Mouse (Mus musculus) heart, embryonic 16.5 days (tissue): Measurements from ENCODE around the gene Stip1. TPM values are rescaled to one million over a fixed set of nuclear protein-coding genes. Genes with fewer than 3 reads are reported as not detected.
"Not testable (repeated sequence)": the region's sequence is repeated elsewhere in the genome, so short reads cannot be mapped to it uniquely, and the experiment has no call there.

Experiments
- ATAC-seq: fragments of 200-750 bp; cut with Nextera tagmentation; replicated peaks from 2 replicates; pipeline ENCODE4 v1.8.0; 2017; ENCODE audit warnings: moderate number of reproducible peaks; ENCODE audit not compliant: insufficient read depth, low FRiP score; ENCODE audit errors: extremely low read depth
- H3K27ac ChIP-seq: fragments of 300-500 bp; sonication (generic); 2 replicates; pipeline ENCODE4 v1.5.1; 2014; ENCODE audit warnings: mild to moderate bottlenecking, low read length, control low read depth, moderate library complexity
- H3K27me3 ChIP-seq: fragments of 300-500 bp; sonication (generic); 2 replicates; pipeline ENCODE4 v1.6.1; 2014; ENCODE audit warnings: low read length, mixed read lengths; ENCODE audit not compliant: control insufficient read depth, insufficient read depth
- H3K36me3 ChIP-seq: fragments of 300-500 bp; sonication (generic); 2 replicates; pipeline ENCODE4 v1.6.1; 2014; ENCODE audit not compliant: control insufficient read depth, insufficient read depth
- H3K4me1 ChIP-seq: fragments of 300-500 bp; sonication (generic); 2 replicates; pipeline ENCODE4 v1.6.1; 2014; ENCODE audit warnings: low read length, mixed read lengths; ENCODE audit not compliant: control insufficient read depth, insufficient read depth
- H3K4me2 ChIP-seq: fragments of 300-500 bp; sonication (generic); 2 replicates; pipeline ENCODE4 v1.6.1; 2014; ENCODE audit warnings: low read depth, mild to moderate bottlenecking, control low read depth, low read length
- H3K4me3 ChIP-seq: fragments of 300-500 bp; sonication (generic); 2 replicates; pipeline ENCODE4 v1.5.1; 2014; ENCODE audit warnings: mild to moderate bottlenecking, control low read depth, low read length
- H3K9ac ChIP-seq: fragments of 300-500 bp; sonication (generic); 2 replicates; pipeline ENCODE4 v1.6.1; 2014; ENCODE audit warnings: low read length, control low read depth
- H3K9me3 ChIP-seq: fragments of 300-500 bp; sonication (generic); replicated peaks from 2 replicates; pipeline ENCODE4 v1.6.1; 2016; ENCODE audit warnings: low read length; ENCODE audit not compliant: control insufficient read depth
- WGBS: fragments of 180-500 bp; shearing (Covaris S2); extraction: QIAGEN DNeasy Blood & Tissue Kit; methylation state at CpG from one replicate; pipeline ENCODE4 v1.1.7; 2014; 5-methylcytosine and 5-hydroxymethylcytosine counted together
- polyA plus RNA-seq: library from polyadenylated mRNA; unstranded; fragments of >200 nt; fragmentation: Nextera tagmentation; extraction: Ambion mirVana; gene quantifications from 2 replicates; pipeline ENCODE4 v1.2.1, GENCODE M21; 2015

Stip1 gene
- polyA plus RNA-seq, 1 experiment from 2014 or later: 195 TPM

DNA sequence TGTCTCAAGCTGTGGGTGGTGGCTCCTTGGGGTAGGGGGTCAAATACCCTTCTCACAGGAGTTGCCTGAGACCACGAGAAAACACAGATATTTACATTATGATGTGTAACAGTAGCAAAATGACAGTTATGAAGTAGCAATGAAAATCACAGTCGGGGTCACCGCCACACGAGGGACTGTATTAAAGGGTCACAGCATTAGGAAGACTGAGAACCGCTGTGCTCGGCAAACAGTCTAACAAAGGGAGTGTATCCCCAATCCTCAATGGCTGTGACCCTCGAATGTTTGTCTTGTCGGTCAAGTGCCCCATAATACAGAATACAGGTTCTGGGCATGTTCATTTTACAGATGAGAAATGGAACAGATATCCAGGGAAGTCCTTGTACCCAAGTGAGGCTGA lies 45.8 kb downstream of the Stip1 start:
- Histone ChIP-seq H3K9me3 (no peaks in the 10 kb centered on the region), H3K9ac (no peak overlapping the region), H3K4me1 (peaks cover 37% of the 10 kb centered on the region), H3K27ac (no peak overlapping the region), H3K36me3 (peaks cover 11% of the 10 kb centered on the region), H3K27me3 (no peaks in the 10 kb centered on the region), H3K4me2 (no peak overlapping the region), H3K4me3 (no peak overlapping the region)
- no peak for ATAC-seq
- 86% methylated on average over 8 of the region's 8 CpGs for WGBS

DNA sequence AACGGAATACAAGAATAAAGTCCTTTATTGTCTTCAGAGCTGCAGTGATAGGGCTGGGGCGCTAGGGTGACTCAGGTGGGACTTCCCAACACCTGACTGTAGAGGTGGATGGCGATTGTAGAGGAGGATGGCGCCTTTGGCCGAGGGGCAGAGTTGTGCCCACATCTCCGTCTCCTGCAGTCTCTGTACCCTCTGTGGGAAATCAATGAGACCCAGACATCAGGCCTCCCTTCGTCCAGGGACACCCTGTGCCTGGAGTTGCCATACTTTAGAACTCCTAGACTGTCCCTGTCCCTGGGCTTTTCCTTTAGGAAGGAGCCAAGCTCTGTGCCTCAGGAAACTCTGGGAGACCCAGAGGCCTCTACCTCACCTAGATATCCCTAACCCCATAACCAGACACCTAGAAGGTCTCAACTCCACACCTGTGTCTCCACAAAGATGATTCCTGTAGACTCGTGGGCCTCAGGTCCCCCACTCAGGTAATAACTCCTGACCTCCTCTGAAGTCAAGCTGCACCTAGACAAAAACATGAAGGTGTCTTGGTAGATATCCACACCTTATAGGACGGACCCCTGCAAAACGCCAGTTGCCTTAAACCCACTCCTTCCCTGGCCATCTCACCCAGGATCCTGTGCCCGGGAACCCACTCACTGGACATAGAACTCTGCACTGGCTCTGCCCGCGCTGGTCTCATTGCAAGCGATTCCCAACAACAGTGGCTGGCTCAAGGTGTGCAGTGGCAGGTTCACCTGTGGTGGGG lies 46.6 kb downstream of the Stip1 start:
- H3K4me1 ChIP-seq: peaks cover 39% of the 10 kb centered on the region
- H3K27me3 ChIP-seq: no peaks in the 10 kb centered on the region
- H3K4me2 ChIP-seq: peak overlapping the region; percentile 98
- no peak for ATAC-seq
- H3K9me3 ChIP-seq: no peaks in the 10 kb centered on the region
- peak overlapping the region; percentile 77 for H3K27ac ChIP-seq
- H3K36me3 ChIP-seq: peaks cover 3% of the 10 kb centered on the region
- 65% methylated on average over 14 of the region's 14 CpGs for WGBS
- H3K9ac ChIP-seq: peak overlapping the region; percentile 64
- peak overlapping the region; percentile 77 for H3K4me3 ChIP-seq

- peak within 1 kb of the TSS; percentile 98 for H3K4me2 ChIP-seq
- peaks cover 41% of the 10 kb centered on the region for H3K4me1 ChIP-seq
- peak within 1 kb of the TSS; percentile 86 for H3K27ac ChIP-seq
- 2% methylated on average over 37 of the region's 37 CpGs for WGBS
- peak; percentile 90 for ATAC-seq
- peak within 1 kb of the TSS; percentile 77 for H3K4me3 ChIP-seq
- no peaks in the 10 kb centered on the region for H3K27me3 ChIP-seq
- H3K36me3 ChIP-seq: no peaks in the 10 kb centered on the region
- peak within 1 kb of the TSS; percentile 89 for H3K9ac ChIP-seq
- no peaks in the 10 kb centered on the region for H3K9me3 ChIP-seq
Observed at GRCm38 (mm10) chr19:6992011-6992858, 47.5 kb downstream of the Stip1 start, which contains the start of gene Dnajc4. Dnajc4 (minus strand) TSS chr19:6992572.

DNA sequence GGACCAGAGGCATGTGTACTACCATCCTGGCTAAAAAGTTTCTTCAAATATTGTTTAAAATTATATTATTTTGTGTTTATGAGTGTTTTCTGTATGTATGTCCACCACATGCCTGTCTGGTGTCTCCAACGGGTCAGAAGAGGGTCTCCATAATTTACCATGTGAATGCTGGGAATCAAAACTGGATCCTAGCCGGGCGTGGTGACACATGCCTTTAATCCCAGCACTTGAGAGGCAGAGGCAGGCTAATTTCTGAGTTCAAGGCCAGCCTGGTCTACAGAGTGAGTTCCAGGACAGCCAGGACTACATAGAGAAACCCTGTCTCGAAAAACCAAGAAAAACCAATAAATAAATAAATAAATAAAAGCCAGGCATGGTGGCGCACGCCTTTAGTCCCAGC lies 48.6 kb downstream of the Stip1 start:
- WGBS: 89% methylated on average over 6 of the region's 6 CpGs
- H3K4me1 ChIP-seq: peaks cover 35% of the 10 kb centered on the region
- not testable (repeated sequence) for H3K27ac ChIP-seq, H3K4me2 ChIP-seq, H3K9me3 ChIP-seq, H3K36me3 ChIP-seq, H3K4me3 ChIP-seq, H3K27me3 ChIP-seq, H3K9ac ChIP-seq, ATAC-seq

DNA sequence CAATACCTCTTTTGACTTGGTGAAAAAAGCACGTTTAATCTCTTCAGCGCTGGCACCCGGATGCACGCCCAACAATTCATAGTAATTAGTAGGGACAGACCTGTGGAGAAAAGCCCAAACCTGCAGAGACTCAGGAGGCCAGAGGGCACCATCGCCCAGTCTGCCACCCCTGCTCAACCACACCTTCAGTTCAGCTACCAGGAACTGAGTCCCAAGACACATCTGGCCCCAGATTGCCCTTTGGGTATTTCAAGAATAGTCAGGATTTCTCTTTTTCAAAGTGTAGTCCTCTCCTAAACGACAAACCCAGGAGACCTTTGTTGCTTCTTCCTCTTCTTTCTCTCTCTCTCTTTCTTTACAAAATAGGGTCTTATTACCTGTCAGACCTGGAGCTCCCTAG lies 49.1 kb downstream of the Stip1 start:
- Histone ChIP-seq H3K4me1 (peaks cover 40% of the 10 kb centered on the region), H3K4me3 (no peak overlapping the region), H3K27me3 (no peaks in the 10 kb centered on the region), H3K27ac (no peak overlapping the region), H3K9ac (no peak overlapping the region), H3K36me3 (no peaks in the 10 kb centered on the region), H3K9me3 (no peaks in the 10 kb centered on the region), H3K4me2 (no peak overlapping the region)
- WGBS: 84% methylated on average over 6 of the region's 6 CpGs
- no peak for ATAC-seq

- WGBS: 87% methylated on average over 8 of the region's 8 CpGs
- Histone ChIP-seq H3K9me3 (no peaks in the 10 kb centered on the region), H3K36me3 (peaks cover 5% of the 10 kb centered on the region; the same call in 1 of the 2 replicates), H3K9ac (no peak overlapping the region), H3K27me3 (no peaks in the 10 kb centered on the region), H3K4me1 (peaks cover 28% of the 10 kb centered on the region), H3K27ac (no peak overlapping the region), H3K4me3 (no peak overlapping the region), H3K4me2 (no peak overlapping the region)
- ATAC-seq: no peak
Observed at GRCm38 (mm10) chr19:6989251-6989650, 50.5 kb downstream of the Stip1 start.

DNA sequence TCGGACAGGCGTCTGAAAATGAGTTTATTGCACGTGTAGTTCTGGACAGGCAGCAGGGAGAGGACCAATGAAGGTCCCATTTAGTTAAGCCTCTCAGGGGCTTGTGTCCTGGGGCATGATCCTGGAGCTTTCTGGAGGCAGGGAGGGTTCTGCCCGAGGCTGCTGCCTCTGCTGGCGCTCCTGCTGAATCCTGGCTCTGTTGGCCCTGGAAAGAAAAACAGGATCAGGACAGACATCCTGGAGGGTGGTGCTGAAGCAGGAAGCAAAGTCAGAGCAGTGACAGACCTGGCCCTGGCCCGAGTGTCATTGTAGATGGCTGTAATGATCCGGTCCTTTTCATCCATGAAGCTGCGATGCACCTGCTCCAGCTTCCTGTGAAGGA lies 51.9 kb downstream of the Stip1 start:
- peak overlapping the region; percentile 99 for H3K27ac ChIP-seq
- H3K27me3 ChIP-seq: no peaks in the 10 kb centered on the region
- H3K9me3 ChIP-seq: no peaks in the 10 kb centered on the region
- 5% methylated on average over 8 of the region's 8 CpGs for WGBS
- peaks cover 14% of the 10 kb centered on the region for H3K36me3 ChIP-seq
- peak overlapping the region; percentile 88 for H3K4me2 ChIP-seq
- H3K4me3 ChIP-seq: peak overlapping the region; percentile 86
- no peak for ATAC-seq
- peak overlapping the region; percentile 97 for H3K9ac ChIP-seq
- H3K4me1 ChIP-seq: peaks cover 23% of the 10 kb centered on the region

- Histone ChIP-seq H3K27ac (peak within 1 kb of the TSS; percentile 99), H3K9me3 (no peaks in the 10 kb centered on the region), H3K4me2 (peak within 1 kb of the TSS; percentile 88), H3K36me3 (peaks cover 21% of the 10 kb centered on the region), H3K27me3 (no peaks in the 10 kb centered on the region), H3K4me1 (peaks cover 22% of the 10 kb centered on the region), H3K9ac (peak within 1 kb of the TSS; percentile 97), H3K4me3 (peak within 1 kb of the TSS; percentile 86)
- peak; percentile 69 for ATAC-seq
- under 1% methylated on average over 76 of the region's 85 CpGs for WGBS
Observed at GRCm38 (mm10) chr19:6987061-6987903, 52.5 kb downstream of the Stip1 start, which contains the start of gene Vegfb. Vegfb (minus strand) TSS chr19:6987651.
